Mouse (Mus musculus) ES-Bruce4 (cell line): ENCODE results near the gene Atp6v0a4.

ENCODE experiments used
- CTCF ChIP-seq: IDR thresholded peaks from one replicate; pipeline ENCODE4 v1.8.1; 2011; ENCODE audit warnings: low read depth, low read length
- EP300 ChIP-seq: IDR thresholded peaks from 2 replicates; pipeline ENCODE4 v1.6.1; 2011; ENCODE audit warnings: low read depth, low read length; ENCODE audit not compliant: insufficient read depth

GRCm38 (mm10) chr6:38139086-38139485 lies 14.7 kb upstream of the Atp6v0a4 start:
- no peak for TF ChIP-seq CTCF
- no peak for TF ChIP-seq EP300
